Mouse (Mus musculus): Measurements from ENCODE around the gene Pde4d. TPM values are rescaled to one million over a fixed set of nuclear protein-coding genes. Genes with fewer than 3 reads are reported as not detected.

Pde4d gene
- polyA plus RNA-seq, 1 experiment, result not detected

DNA sequence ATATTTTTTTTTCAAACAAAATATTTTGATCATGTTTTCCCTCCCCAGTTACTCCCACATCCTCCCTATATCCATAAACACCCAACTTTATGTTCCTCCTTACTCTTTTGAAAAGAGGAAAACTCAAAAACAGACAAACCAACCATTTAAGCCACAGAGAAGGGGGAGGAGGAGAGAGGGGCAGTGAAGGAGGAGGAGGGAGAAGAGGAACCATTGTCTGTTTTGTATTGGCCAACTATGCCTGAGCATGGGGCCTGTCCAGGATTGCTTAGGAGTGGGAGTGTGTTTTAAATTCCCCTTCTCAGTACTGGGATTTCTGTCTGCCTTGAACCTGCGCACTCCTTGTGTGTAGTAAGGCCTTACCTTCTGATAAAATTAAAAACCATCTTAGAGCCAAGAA lies 531.4 kb downstream of the Pde4d start:
- TF ChIP-seq CTCF (IDR thresholded peaks at IDR 0.05; ENCODE audit: insufficient read depth, low read depth, low read length), result no peak
- no peak for TF ChIP-seq POLR2A (IDR thresholded peaks at IDR 0.05; ENCODE audit: insufficient read depth, low read depth, low read length)
- WGBS, result 100% methylated on average over 1 of the region's 1 CpGs
- Histone ChIP-seq H3K27ac (ENCODE audit: insufficient read depth, low read depth, low read length) (no peak overlapping the region), H3K4me3 (ENCODE audit: insufficient read depth, low read depth, low read length) (no peak overlapping the region), H3K4me1 (ENCODE audit: control insufficient read depth, insufficient read depth, low read length) (no peaks in the 10 kb centered on the region)

GRCm38 (mm10) chr13:108998739-108999138 lies 549.0 kb downstream of the Pde4d start:
- 62% methylated on average over 2 of the region's 2 CpGs for WGBS
- Histone ChIP-seq H3K4me1 (ENCODE audit: control insufficient read depth, insufficient read depth, low read length) (no peaks in the 10 kb centered on the region), H3K27ac (ENCODE audit: insufficient read depth, low read depth, low read length) (no peak overlapping the region), H3K4me3 (ENCODE audit: insufficient read depth, low read depth, low read length) (no peak overlapping the region)
- TF ChIP-seq CTCF (IDR thresholded peaks at IDR 0.05; ENCODE audit: insufficient read depth, low read depth, low read length), result no peak
- TF ChIP-seq POLR2A (IDR thresholded peaks at IDR 0.05; ENCODE audit: insufficient read depth, low read depth, low read length), result no peak

DNA sequence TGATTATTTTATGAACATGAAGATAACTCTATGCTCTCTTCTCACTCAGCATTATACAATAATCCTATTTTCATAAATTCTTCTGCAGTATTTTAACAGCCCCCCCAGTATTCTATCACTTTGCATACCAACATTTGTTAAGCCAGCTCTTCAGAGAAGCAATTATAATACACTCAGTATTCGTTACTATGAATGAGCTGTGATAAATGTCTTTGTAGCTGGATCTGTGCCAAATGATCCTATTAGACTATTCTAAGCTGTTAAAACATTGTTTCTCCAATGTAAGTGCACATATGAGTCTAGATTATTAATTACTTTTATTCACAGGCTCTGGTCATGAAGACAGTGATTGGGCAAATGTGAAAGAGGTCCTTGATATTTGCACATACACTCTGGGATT lies 575.0 kb downstream of the Pde4d start:
- TF ChIP-seq POLR2A (IDR thresholded peaks at IDR 0.05; ENCODE audit: insufficient read depth, low read depth, low read length), result no peak
- no peak for TF ChIP-seq CTCF (IDR thresholded peaks at IDR 0.05; ENCODE audit: insufficient read depth, low read depth, low read length)
- Histone ChIP-seq H3K4me1 (ENCODE audit: control insufficient read depth, insufficient read depth, low read length) (no peaks in the 10 kb centered on the region), H3K27ac (ENCODE audit: insufficient read depth, low read depth, low read length) (no peak overlapping the region), H3K4me3 (ENCODE audit: insufficient read depth, low read depth, low read length) (no peak overlapping the region)
- WGBS, result 36% methylated on average over 1 of the region's 1 CpGs

DNA sequence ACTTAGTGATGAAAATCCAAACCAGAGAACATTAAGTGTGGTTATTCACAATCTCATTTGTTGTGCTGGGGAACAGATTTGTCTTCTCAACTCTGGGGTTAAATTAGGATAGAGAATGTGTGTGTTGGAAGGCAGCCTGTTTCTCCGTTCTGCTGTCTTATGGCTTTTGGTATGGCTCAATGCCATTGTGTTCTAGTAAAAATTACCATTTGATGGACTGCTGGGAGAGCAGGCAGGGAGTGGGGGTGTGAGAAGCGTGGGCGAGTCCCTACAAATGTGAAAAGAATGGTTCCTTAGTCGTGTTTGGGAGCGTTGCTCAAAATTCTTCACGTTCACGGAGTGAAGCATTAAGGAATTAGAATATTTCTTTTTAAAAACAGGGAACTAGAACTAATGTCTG lies 597.4 kb downstream of the Pde4d start:
- WGBS, result 26% methylated on average over 7 of the region's 7 CpGs
- TF ChIP-seq POLR2A (IDR thresholded peaks at IDR 0.05; ENCODE audit: insufficient read depth, low read depth, low read length) (no peak), CTCF (IDR thresholded peaks at IDR 0.05; ENCODE audit: insufficient read depth, low read depth, low read length) (no peak)

GRCm38 (mm10) chr13:109052805-109053204 lies 603.1 kb downstream of the Pde4d start:
- H3K27ac ChIP-seq (ENCODE audit: insufficient read depth, low read depth, low read length), result no peak overlapping the region
- no peak for TF ChIP-seq CTCF (IDR thresholded peaks at IDR 0.05; ENCODE audit: insufficient read depth, low read depth, low read length)
- TF ChIP-seq POLR2A (IDR thresholded peaks at IDR 0.05; ENCODE audit: insufficient read depth, low read depth, low read length), result no peak
- no peaks in the 10 kb centered on the region; the same call in 1 of the 2 replicates for H3K4me1 ChIP-seq (ENCODE audit: control insufficient read depth, insufficient read depth, low read length)
- no peak overlapping the region for H3K4me3 ChIP-seq (ENCODE audit: insufficient read depth, low read depth, low read length)
- 34% methylated on average over 2 of the region's 2 CpGs for WGBS

More for the DNA sequence above, 597.4 kb downstream of the Pde4d start:
- Histone ChIP-seq H3K4me3 (ENCODE audit: insufficient read depth, low read depth, low read length) (no peak overlapping the region), H3K4me1 (ENCODE audit: control insufficient read depth, insufficient read depth, low read length) (0 out of 2 replicates have a peak, but pooled peaks cover 4% of the 10 kb centered on the region), H3K27ac (ENCODE audit: insufficient read depth, low read depth, low read length) (no peak overlapping the region)

- H3K27ac ChIP-seq (ENCODE audit: insufficient read depth, low read depth, low read length), result no peak overlapping the region
- WGBS, result 16% methylated on average over 10 of the region's 10 CpGs
- H3K4me1 ChIP-seq (ENCODE audit: control insufficient read depth, insufficient read depth, low read length), result no peaks in the 10 kb centered on the region; the same call in 1 of the 2 replicates
- no peak overlapping the region for H3K4me3 ChIP-seq (ENCODE audit: insufficient read depth, low read depth, low read length)
- no peak for TF ChIP-seq POLR2A (IDR thresholded peaks at IDR 0.05; ENCODE audit: insufficient read depth, low read depth, low read length)
- no peak for TF ChIP-seq CTCF (IDR thresholded peaks at IDR 0.05; ENCODE audit: insufficient read depth, low read depth, low read length)
Measured at GRCm38 (mm10) chr13:109053242-109054018, 603.7 kb downstream of the Pde4d start.

GRCm38 (mm10) chr13:109058045-109058444 lies 608.3 kb downstream of the Pde4d start:
- Histone ChIP-seq H3K4me3 (ENCODE audit: insufficient read depth, low read depth, low read length) (no peak overlapping the region), H3K27ac (ENCODE audit: insufficient read depth, low read depth, low read length) (no peak overlapping the region), H3K4me1 (ENCODE audit: control insufficient read depth, insufficient read depth, low read length) (no peaks in the 10 kb centered on the region; the same call in 1 of the 2 replicates)
- TF ChIP-seq CTCF (IDR thresholded peaks at IDR 0.05; ENCODE audit: insufficient read depth, low read depth, low read length) (no peak), POLR2A (IDR thresholded peaks at IDR 0.05; ENCODE audit: insufficient read depth, low read depth, low read length) (no peak)
- WGBS, result 68% methylated on average over 4 of the region's 4 CpGs

GRCm38 (mm10) chr13:109066581-109067159 lies 616.9 kb downstream of the Pde4d start:
- no peak overlapping the region for H3K27ac ChIP-seq (ENCODE audit: insufficient read depth, low read depth, low read length)
- WGBS, result 76% methylated on average over 4 of the region's 4 CpGs

More at GRCm38 (mm10) chr13:109066581-109067159, 616.9 kb downstream of the Pde4d start:
- H3K4me1 ChIP-seq (ENCODE audit: control insufficient read depth, insufficient read depth, low read length), result no peaks in the 10 kb centered on the region
- TF ChIP-seq CTCF (IDR thresholded peaks at IDR 0.05; ENCODE audit: insufficient read depth, low read depth, low read length) (no peak), POLR2A (IDR thresholded peaks at IDR 0.05; ENCODE audit: insufficient read depth, low read depth, low read length) (no peak)
- H3K4me3 ChIP-seq (ENCODE audit: insufficient read depth, low read depth, low read length), result no peak overlapping the region
